Mouse (Mus musculus) intestine, embryonic 14.5 days (tissue): Measurements from ENCODE around the gene Luzp2. TPM values are rescaled to one million over a fixed set of nuclear protein-coding genes. Genes with fewer than 3 reads are reported as not detected.
"Not testable (repeated sequence)": the region's sequence is repeated elsewhere in the genome, so short reads cannot be mapped to it uniquely, and the experiment has no call there.

Experiments used
- ATAC-seq: fragments of 200-750 bp; cut with Nextera tagmentation; replicated peaks from 2 replicates; pipeline ENCODE4 v1.8.0; 2017; ENCODE audit warnings: low read depth, moderate number of reproducible peaks, moderate TSS enrichment, moderate library complexity; ENCODE audit not compliant: low FRiP score, low TSS enrichment
- DNase-seq: peaks from one replicate; pipeline ENCODE4 v3.0.0-alpha.2; 2018; ENCODE audit warnings: low spot score
- H3K27ac ChIP-seq: fragments of 300-500 bp; sonication (generic); 2 replicates; pipeline ENCODE4 v1.5.1; 2014; ENCODE audit warnings: low read depth, mild to moderate bottlenecking, control low read depth
- H3K27me3 ChIP-seq: fragments of 300-500 bp; sonication (generic); replicated peaks from 2 replicates; pipeline ENCODE4 v1.6.1; 2014; ENCODE audit warnings: low read length, control low read depth; ENCODE audit not compliant: control insufficient read depth, insufficient read depth
- H3K36me3 ChIP-seq: fragments of 300-500 bp; sonication (generic); 2 replicates; pipeline ENCODE4 v1.6.1; 2014; ENCODE audit warnings: low read length, control low read depth; ENCODE audit not compliant: control insufficient read depth, insufficient read depth
- H3K4me1 ChIP-seq: fragments of 300-500 bp; sonication (generic); replicated peaks from 2 replicates; pipeline ENCODE4 v1.6.1; 2014; ENCODE audit warnings: low read length, control low read depth, mixed read lengths; ENCODE audit not compliant: control insufficient read depth, insufficient read depth
- H3K4me2 ChIP-seq: fragments of 300-500 bp; sonication (generic); 2 replicates; pipeline ENCODE4 v1.6.1; 2014; ENCODE audit warnings: low read length
- H3K4me3 ChIP-seq: fragments of 300-500 bp; sonication (generic); 2 replicates; pipeline ENCODE4 v1.5.1; 2014; ENCODE audit warnings: low read depth, low read length, control low read depth, mixed read lengths
- H3K9ac ChIP-seq: fragments of 300-500 bp; sonication (generic); 2 replicates; pipeline ENCODE4 v1.6.1; 2014; ENCODE audit warnings: mild to moderate bottlenecking, low read length
- H3K9me3 ChIP-seq: fragments of 300-500 bp; sonication (generic); 2 replicates; pipeline ENCODE4 v1.6.1; 2016; ENCODE audit warnings: low read length, control low read depth; ENCODE audit not compliant: control insufficient read depth
- WGBS: fragments of 180-500 bp; shearing (Covaris S2); extraction: QIAGEN DNeasy Blood & Tissue Kit; methylation state at CpG from one replicate; pipeline ENCODE4 v1.1.7; 2014; 5-methylcytosine and 5-hydroxymethylcytosine counted together
- polyA plus RNA-seq: library from polyadenylated mRNA; unstranded; fragments of >200 nt; fragmentation: Nextera tagmentation; extraction: Ambion mirVana; gene quantifications from 2 replicates; pipeline ENCODE4 v1.2.1, GENCODE M21; 2014

Gene Luzp2
- polyA plus RNA-seq, 1 experiment from 2014 or later = 0.43 TPM

DNA sequence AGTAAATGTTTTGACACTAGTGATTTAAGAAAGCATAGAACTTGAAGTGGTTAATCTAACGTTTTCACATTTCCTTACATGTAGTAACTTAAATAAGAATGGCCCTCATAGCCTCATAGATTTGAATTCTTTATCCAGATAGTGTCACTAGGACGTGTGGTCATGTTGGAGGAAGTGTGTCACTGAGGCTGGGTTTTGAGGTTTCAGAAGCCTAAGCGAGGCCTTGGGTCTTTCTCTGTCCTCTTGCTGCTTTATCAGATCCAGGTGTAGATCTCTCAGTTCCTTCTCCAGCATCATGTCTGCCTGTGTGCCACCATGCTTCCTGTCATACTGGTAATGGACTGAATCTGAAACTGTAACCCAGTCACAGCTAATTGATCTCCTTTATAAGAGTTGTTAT, 86.7 kb downstream of the Luzp2 start:
- H3K9ac ChIP-seq = no peak overlapping the region
- no peak overlapping the region for H3K4me3 ChIP-seq
- H3K9me3 ChIP-seq = no peaks in the 10 kb centered on the region
- 83% methylated on average over 3 of the region's 3 CpGs for WGBS
- H3K36me3 ChIP-seq = no peaks in the 10 kb centered on the region
- no peak for ATAC-seq
- no peak overlapping the region for H3K4me2 ChIP-seq
- no peak for DNase-seq
- H3K27ac ChIP-seq = no peak overlapping the region
- H3K4me1 ChIP-seq = no peaks in the 10 kb centered on the region
- no peaks in the 10 kb centered on the region for H3K27me3 ChIP-seq

DNA sequence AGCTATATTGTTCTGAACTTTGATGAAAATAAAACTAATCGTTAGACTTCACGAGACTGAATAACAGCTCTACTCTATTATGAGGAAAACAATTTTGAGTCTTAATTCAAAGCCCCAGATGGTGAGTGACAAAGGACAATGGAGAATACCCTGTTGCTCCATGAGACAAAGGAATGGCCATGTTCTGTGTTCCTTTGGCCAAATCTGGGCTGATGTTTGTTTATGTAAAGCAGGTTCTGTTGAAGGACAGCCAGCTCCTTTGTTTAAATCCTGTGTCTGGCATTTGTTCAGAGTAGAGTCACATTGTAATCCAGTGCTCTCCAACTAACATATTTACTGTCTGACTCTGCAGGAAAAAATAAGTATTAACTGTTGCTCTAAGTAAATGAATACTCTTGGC, 121.5 kb downstream of the Luzp2 start:
- H3K36me3 ChIP-seq = no peaks in the 10 kb centered on the region
- H3K9me3 ChIP-seq = no peaks in the 10 kb centered on the region
- no peak overlapping the region for H3K4me3 ChIP-seq
- ATAC-seq = no peak
- no peaks in the 10 kb centered on the region for H3K27me3 ChIP-seq
- no peaks in the 10 kb centered on the region for H3K4me1 ChIP-seq
- H3K9ac ChIP-seq = no peak overlapping the region
- H3K27ac ChIP-seq = no peak overlapping the region
- H3K4me2 ChIP-seq = no peak overlapping the region
- 89% methylated on average over 2 of the region's 2 CpGs for WGBS
- DNase-seq = no peak

DNA sequence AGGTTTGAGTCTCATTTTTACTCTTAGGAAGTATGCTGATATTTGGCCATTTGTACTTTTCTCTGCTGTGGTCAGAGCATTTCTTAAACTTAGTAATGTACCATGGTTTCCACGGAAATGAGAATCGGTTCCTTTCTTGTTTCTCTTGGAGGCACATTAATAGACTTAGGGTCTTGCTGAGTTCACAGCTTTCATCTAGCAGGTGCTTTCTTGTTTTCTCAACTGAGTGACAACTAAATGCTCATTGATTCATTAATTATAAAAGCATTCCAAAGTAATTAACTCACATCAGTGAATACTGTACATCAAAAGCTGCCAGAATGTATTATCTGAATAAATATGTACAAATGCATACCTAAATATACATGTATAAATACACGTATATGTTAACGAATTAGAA, 127.4 kb downstream of the Luzp2 start:
- Histone ChIP-seq H3K9ac (no peak overlapping the region), H3K4me1 (no peaks in the 10 kb centered on the region), H3K4me2 (no peak overlapping the region), H3K27me3 (no peaks in the 10 kb centered on the region), H3K4me3 (no peak overlapping the region), H3K9me3 (no peaks in the 10 kb centered on the region), H3K36me3 (no peaks in the 10 kb centered on the region), H3K27ac (no peak overlapping the region)
- DNase-seq = no peak
- 86% methylated on average over 4 of the region's 4 CpGs for WGBS
- ATAC-seq = no peak

GRCm38 (mm10) chr7:54977372-54977771, 142.1 kb downstream of the Luzp2 start:
- Histone ChIP-seq H3K27me3 (no peaks in the 10 kb centered on the region), H3K4me3 (no peak overlapping the region), H3K36me3 (no peaks in the 10 kb centered on the region), H3K4me1 (no peaks in the 10 kb centered on the region), H3K9me3 (no peaks in the 10 kb centered on the region), H3K4me2 (no peak overlapping the region), H3K9ac (no peak overlapping the region), H3K27ac (no peak overlapping the region)
- ATAC-seq (no peak), DNase-seq (no peak)

DNA sequence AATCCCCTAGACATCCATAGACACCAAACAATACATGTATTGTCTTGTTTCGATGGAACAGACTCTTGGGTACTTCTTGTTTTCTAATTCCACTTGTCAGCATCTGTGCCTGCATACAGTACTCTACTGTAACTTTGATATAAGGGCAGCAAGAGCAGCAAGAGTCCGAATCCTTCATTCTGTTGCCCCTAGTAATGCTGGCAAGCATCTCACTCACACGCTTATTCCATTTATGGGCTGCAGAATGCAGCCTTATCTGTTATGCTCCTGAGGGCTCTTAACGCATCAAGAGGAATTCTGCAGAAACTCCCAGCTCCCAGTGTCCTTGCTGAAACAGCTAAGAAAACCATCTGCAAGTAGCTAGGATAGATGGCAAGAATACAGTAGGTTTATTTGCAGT, 145.3 kb downstream of the Luzp2 start:
- no peaks in the 10 kb centered on the region for H3K9me3 ChIP-seq
- WGBS = 72% methylated on average over 4 of the region's 4 CpGs
- H3K9ac ChIP-seq = no peak overlapping the region
- H3K27me3 ChIP-seq = no peaks in the 10 kb centered on the region
- H3K4me1 ChIP-seq = no peaks in the 10 kb centered on the region
- H3K4me2 ChIP-seq = no peak overlapping the region
- no peaks in the 10 kb centered on the region for H3K36me3 ChIP-seq
- H3K27ac ChIP-seq = no peak overlapping the region
- DNase-seq = no peak
- no peak overlapping the region for H3K4me3 ChIP-seq
- ATAC-seq = no peak

DNA sequence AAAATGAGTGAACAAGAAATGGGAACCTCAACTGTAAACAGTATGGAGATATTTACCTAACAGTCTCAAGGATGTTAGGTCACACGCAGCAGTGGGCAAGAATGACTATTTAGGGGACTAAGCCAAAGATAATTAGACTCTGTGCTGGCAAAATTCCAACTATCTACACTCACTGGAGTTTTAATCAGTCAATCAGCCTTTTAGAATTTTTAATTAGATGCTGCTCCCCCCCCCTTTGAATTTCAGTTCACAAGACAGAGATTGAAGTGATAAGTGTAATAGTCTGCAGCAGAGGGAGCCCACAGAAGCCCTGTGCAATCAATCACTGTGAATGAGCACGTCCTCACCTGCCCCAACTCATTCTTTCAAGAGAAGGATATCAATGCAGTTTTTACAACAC, 165.1 kb downstream of the Luzp2 start:
- Histone ChIP-seq H3K9ac (no peak overlapping the region), H3K4me2 (no peak overlapping the region), H3K9me3 (no peaks in the 10 kb centered on the region), H3K27me3 (no peaks in the 10 kb centered on the region), H3K4me1 (no peaks in the 10 kb centered on the region), H3K4me3 (no peak overlapping the region), H3K36me3 (no peaks in the 10 kb centered on the region), H3K27ac (no peak overlapping the region)
- 61% methylated on average over 2 of the region's 2 CpGs for whole genome bisulfite sequencing
- ATAC-seq (no peak), DNase-seq (no peak)

- no peaks in the 10 kb centered on the region for H3K4me1 ChIP-seq
- H3K9ac ChIP-seq = no peak overlapping the region
- no peak for DNase-seq
- H3K27me3 ChIP-seq = no peaks in the 10 kb centered on the region
- H3K4me2 ChIP-seq = no peak overlapping the region
- no peaks in the 10 kb centered on the region for H3K9me3 ChIP-seq
- no peak for ATAC-seq
- no peak overlapping the region for H3K27ac ChIP-seq
- WGBS = 71% methylated on average over 4 of the region's 4 CpGs
- H3K36me3 ChIP-seq = no peaks in the 10 kb centered on the region
- H3K4me3 ChIP-seq = no peak overlapping the region
Observed at GRCm38 (mm10) chr7:55009173-55009771, 174.0 kb downstream of the Luzp2 start.

GRCm38 (mm10) chr7:55133850-55134249, 298.6 kb downstream of the Luzp2 start:
- not testable (repeated sequence) for DNase-seq, H3K36me3 ChIP-seq, H3K27ac ChIP-seq, H3K27me3 ChIP-seq, H3K4me2 ChIP-seq, H3K4me1 ChIP-seq, H3K4me3 ChIP-seq, ATAC-seq, H3K9me3 ChIP-seq, H3K9ac ChIP-seq
- WGBS = 96% methylated on average over 1 of the region's 2 CpGs

DNA sequence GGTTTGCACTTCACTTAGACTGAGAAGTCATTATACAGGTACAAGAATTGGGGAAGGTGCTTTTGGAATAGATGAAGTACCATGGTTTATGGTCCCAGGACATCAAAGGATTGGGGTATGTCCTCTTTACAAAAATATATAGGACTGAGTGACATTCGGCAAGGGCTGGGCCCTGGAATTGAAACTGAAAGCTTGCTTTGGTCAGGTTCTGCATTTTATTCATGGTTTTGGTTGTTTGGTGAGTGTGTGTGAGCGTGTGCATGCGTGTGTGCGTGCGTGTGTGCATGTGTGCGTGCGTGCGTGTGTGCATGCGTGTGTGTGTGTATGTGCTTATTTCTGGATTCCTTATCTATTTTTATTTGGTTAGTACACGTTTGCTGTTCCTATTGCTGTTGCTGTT, 353.6 kb downstream of the Luzp2 start:
- Histone ChIP-seq H3K4me3 (no peak overlapping the region), H3K9me3 (no peaks in the 10 kb centered on the region), H3K36me3 (no peaks in the 10 kb centered on the region), H3K27me3 (no peaks in the 10 kb centered on the region), H3K27ac (no peak overlapping the region), H3K4me1 (no peaks in the 10 kb centered on the region), H3K9ac (no peak overlapping the region), H3K4me2 (no peak overlapping the region)
- no peak for DNase-seq
- WGBS = 91% methylated on average over 10 of the region's 10 CpGs
- ATAC-seq = no peak
